Mouse (Mus musculus) c-Kit-positive CD71-negative TER-119-negative erythroid progenitor cells, embryonic 14.5 days (primary cell): ENCODE data around the gene Ly86.

Experiments
- DNase-seq: peaks from one replicate; pipeline ENCODE4 v3.0.0-alpha.2; 2013; ENCODE audit warnings: low read depth

Ly86 gene

GRCm38 (mm10) chr13:37432653-37433052 lies 87.6 kb downstream of the Ly86 start:
- no peak for DNase-seq

- DNase-seq = no peak
These were observed 88.1 kb downstream of the Ly86 start for GRCm38 (mm10) chr13:37433142-37433541.

GRCm38 (mm10) chr13:37433730-37434129 lies 88.7 kb downstream of the Ly86 start:
- DNase-seq = no peak

DNA sequence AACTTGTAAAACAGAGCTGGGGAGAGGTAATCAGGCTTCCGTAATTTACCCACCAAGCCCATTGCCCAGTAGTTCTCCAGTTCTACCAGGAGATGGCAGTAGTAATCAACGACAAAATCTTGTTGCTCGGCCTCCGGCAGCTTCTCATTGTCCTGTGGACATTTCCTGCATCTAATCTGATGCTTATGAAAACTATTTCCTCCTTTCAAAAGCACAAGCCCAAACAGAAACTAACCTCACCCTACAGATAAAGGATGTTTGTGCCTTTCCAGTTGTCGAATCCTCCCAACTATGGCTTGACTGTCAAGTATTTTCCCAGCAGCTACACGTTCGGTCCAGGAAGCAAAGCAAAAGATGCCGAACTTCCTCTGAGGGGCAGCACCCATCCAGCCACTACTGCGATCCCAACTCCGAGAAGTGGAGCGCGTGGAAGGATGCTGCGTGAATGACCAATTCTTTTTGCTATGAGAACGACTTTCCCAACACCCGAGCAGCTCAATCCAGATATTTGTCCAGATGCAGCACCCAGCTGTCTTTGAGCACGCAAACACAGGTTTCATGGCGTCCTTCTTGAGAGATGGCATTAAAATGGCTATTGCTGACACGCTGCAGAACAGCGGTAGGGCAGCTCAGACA lies 89.2 kb downstream of the Ly86 start:
- peak; percentile 72 for DNase-seq

GRCm38 (mm10) chr13:37434841-37435240 lies 89.8 kb downstream of the Ly86 start:
- DNase-seq = no peak

GRCm38 (mm10) chr13:37436267-37437013 lies 91.4 kb downstream of the Ly86 start:
- no peak for DNase-seq

- no peak for DNase-seq
These were observed 93.8 kb downstream of the Ly86 start for GRCm38 (mm10) chr13:37438788-37439187.

GRCm38 (mm10) chr13:37439477-37439876 lies 94.5 kb downstream of the Ly86 start:
- DNase-seq = no peak

- no peak for DNase-seq
These were observed 94.9 kb downstream of the Ly86 start for GRCm38 (mm10) chr13:37439941-37440340.

GRCm38 (mm10) chr13:37440593-37441307 lies 95.7 kb downstream of the Ly86 start:
- no peak for DNase-seq

DNA sequence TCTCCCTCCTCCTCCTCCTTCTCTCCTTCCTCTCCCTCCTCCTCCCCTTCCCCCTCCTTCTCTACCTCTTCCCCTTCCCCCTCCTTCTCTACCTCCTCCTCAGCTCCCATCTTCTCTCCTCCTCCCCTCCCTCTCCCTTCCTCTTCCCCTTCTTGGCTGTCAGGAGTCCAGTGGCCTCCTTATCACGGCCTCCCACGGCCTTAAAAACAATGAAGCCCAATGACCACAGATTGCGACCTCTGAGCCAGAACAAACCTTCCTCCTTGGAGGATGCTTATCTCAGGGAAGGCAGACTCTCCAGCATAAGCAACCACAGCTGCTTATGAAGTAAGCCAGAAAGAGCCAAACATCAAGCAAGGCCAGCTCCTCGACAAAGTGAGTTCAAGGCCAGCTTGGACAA lies 97.0 kb downstream of the Ly86 start:
- DNase-seq = no peak

- no peak for DNase-seq
These were observed 97.5 kb downstream of the Ly86 start for GRCm38 (mm10) chr13:37442531-37442930.

GRCm38 (mm10) chr13:37446699-37447258 lies 101.8 kb downstream of the Ly86 start:
- no peak for DNase-seq

GRCm38 (mm10) chr13:37451021-37451420 lies 106.0 kb downstream of the Ly86 start:
- no peak for DNase-seq

DNA sequence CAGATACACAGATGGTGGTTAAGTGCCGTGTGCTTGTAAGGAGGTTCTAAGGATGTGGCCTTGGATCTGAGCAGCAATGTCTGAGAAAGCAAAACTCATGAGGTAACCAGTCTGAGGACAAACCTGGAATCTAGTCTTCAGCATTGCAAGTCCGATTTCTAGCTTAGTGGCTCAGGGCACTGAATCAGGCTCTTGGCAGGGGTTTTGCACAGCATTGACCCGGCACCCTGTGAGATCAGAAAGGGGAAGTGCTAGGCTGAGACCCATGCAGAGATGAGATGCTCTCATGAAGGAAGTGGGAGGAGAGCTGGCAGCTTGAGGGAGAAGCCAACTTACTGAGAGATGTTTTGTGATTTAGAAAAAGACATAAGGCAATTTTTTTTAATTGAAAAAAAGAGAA lies 106.5 kb downstream of the Ly86 start:
- DNase-seq = no peak

GRCm38 (mm10) chr13:37452022-37452941 lies 107.3 kb downstream of the Ly86 start:
- DNase-seq = no peak

- peak; percentile 92 for DNase-seq
These were observed 108.2 kb downstream of the Ly86 start for GRCm38 (mm10) chr13:37453203-37453602.

- DNase-seq = no peak
These were observed 109.3 kb downstream of the Ly86 start for GRCm38 (mm10) chr13:37454356-37454755.

GRCm38 (mm10) chr13:37455561-37455960 lies 110.6 kb downstream of the Ly86 start:
- DNase-seq = no peak

- DNase-seq = no peak
These were observed 112.2 kb downstream of the Ly86 start for GRCm38 (mm10) chr13:37457007-37457827.

DNA sequence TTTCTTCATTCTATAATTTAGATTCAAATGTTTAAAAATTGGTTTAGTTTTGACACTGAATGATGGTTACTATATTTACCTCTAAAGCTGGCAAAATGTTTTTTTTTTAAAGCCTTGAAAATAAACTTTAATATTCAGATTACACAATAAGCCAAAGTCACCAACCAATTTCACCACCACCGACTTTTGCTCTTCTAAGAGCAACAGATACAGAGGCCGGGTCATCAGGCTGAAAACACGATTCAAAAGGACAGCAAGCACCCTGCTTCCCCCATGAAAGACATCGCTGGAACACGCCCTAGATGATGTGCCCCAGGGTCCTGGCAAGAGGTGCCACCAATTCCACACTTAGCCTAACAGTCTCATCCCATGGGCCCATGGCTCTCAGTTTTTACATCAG lies 113.5 kb downstream of the Ly86 start:
- DNase-seq = no peak
